Mouse (Mus musculus) midbrain, embryonic 14.5 days (tissue): ENCODE data around the gene Thada. TPM values are rescaled to one million over a fixed set of nuclear protein-coding genes. Genes with fewer than 3 reads are reported as not detected.

Experiments used
- ATAC-seq: fragments of 200-750 bp; cut with Nextera tagmentation; 2 replicates; pipeline ENCODE4 v1.8.0; 2017; ENCODE audit warnings: moderate number of reproducible peaks, moderate library complexity; ENCODE audit not compliant: low FRiP score, low TSS enrichment
- DNase-seq: peaks from one replicate; pipeline ENCODE4 v3.0.0-alpha.2; 2015
- H3K27ac ChIP-seq: fragments of 300-500 bp; sonication (generic); replicated peaks from 2 replicates; pipeline ENCODE4 v1.5.1; 2014; ENCODE audit warnings: mild to moderate bottlenecking, low read depth, low read length, moderate library complexity
- H3K27me3 ChIP-seq: fragments of 300-500 bp; sonication (generic); 2 replicates; pipeline ENCODE4 v1.6.1; 2014; ENCODE audit warnings: low read length, control low read depth, mixed read lengths; ENCODE audit not compliant: control insufficient read depth, insufficient read depth
- H3K36me3 ChIP-seq: fragments of 300-500 bp; sonication (generic); 2 replicates; pipeline ENCODE4 v1.6.1; 2014; ENCODE audit warnings: low read length, control low read depth; ENCODE audit not compliant: control insufficient read depth, insufficient read depth
- H3K4me1 ChIP-seq: fragments of 300-500 bp; sonication (generic); 2 replicates; pipeline ENCODE4 v1.6.1; 2014; ENCODE audit warnings: mild to moderate bottlenecking, antibody characterized with exemption, low read length, control low read depth; ENCODE audit not compliant: control insufficient read depth, insufficient read depth
- H3K4me2 ChIP-seq: fragments of 300-500 bp; sonication (generic); 2 replicates; pipeline ENCODE4 v1.6.1; 2014; ENCODE audit warnings: mild to moderate bottlenecking, low read length, moderate library complexity
- H3K4me3 ChIP-seq: fragments of 300-500 bp; sonication (generic); replicated peaks from 2 replicates; pipeline ENCODE4 v1.5.1; 2014; ENCODE audit warnings: low read depth, low read length
- H3K9ac ChIP-seq: fragments of 300-500 bp; sonication (generic); replicated peaks from 2 replicates; pipeline ENCODE4 v1.6.1; 2014; ENCODE audit warnings: mild to moderate bottlenecking, low read length, moderate library complexity
- H3K9me3 ChIP-seq: fragments of 300-500 bp; sonication (generic); 2 replicates; pipeline ENCODE4 v1.6.1; 2016; ENCODE audit warnings: low read length, control low read depth, mixed read lengths; ENCODE audit not compliant: control insufficient read depth
- WGBS: fragments of 180-500 bp; shearing (Covaris S2); extraction: QIAGEN DNeasy Blood & Tissue Kit; methylation state at CpG from one replicate; pipeline ENCODE4 v1.1.7; 2014; 5-methylcytosine and 5-hydroxymethylcytosine counted together
- polyA plus RNA-seq: library from polyadenylated mRNA; unstranded; fragments of >200 nt; fragmentation: Nextera tagmentation; extraction: Ambion mirVana; gene quantifications from 2 replicates; pipeline ENCODE4 v1.2.1, GENCODE M21; 2014

Thada gene
- polyA plus RNA-seq, 1 experiment from 2014 or later, result 9.5 TPM

DNA sequence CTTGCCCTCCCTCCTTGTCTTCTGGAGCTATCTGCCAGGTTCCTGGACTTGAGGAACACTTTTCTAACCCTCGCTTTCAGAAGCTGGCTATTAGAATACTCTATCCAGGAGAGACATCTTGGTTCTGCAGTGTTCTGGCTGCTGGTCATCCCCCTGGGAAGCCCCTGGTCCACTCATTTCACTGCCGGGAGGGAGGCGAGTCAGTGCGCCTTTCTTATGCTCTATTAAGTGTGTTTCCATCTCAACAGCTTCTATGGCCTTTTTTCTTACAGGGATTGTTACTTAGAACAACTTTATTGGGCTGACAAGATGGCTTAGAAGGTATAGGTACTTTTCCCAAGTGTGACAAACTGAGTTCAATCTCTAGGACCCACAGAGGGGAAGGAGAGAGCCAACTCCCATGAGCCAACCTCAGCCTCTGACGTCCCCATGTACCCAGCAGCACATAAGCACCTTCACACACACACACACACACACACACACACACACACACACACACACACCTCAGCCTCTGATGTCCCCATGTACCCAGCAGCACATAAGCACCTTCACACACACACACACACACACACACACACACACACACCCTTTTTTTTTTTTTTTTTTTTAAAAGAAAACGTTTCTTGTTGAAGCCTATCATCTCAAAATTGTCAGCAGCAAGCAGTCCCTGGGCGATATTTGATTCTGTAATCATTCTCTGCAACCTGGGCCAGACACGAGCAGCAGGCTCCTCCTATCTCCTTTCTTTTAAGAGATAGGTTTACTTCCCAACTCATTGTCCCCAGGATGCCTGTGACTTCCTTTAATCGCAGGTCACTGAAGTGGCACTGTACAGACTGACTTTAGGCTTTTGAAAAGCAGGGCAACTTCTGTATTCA lies 113.9 kb downstream of the Thada start:
- Histone ChIP-seq H3K9me3 (no peaks in the 10 kb centered on the region), H3K27ac (peak overlapping the region; percentile 52; the same call in 1 of the 2 replicates), H3K4me3 (no peak overlapping the region), H3K9ac (no peak overlapping the region), H3K4me1 (peaks cover 8% of the 10 kb centered on the region; the same call in 1 of the 2 replicates), H3K36me3 (no peaks in the 10 kb centered on the region), H3K27me3 (no peaks in the 10 kb centered on the region), H3K4me2 (no peak overlapping the region)
- ATAC-seq (no peak), DNase-seq (no peak)
- WGBS, result 79% methylated on average over 9 of the region's 9 CpGs

DNA sequence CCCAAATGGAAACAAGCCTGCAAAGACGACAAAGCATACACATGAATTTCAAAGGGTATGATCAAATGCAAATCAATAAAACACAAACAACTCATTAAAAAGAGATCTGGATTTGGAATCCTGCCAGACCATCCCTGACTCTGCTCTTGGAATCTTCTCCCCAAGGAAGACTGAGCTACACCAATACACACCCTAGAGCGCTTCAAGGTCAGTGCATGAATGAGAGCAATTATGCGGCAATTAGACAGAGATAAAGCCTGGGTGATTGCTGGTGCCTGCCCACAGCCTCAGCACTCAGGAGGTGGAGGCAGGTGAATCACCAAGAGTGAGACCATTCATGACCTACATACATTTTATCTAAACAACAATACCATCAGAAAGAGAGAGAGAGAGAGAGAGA lies 114.7 kb downstream of the Thada start:
- Histone ChIP-seq H3K4me3 (no peak overlapping the region), H3K4me2 (no peak overlapping the region), H3K27me3 (no peaks in the 10 kb centered on the region), H3K27ac (peak overlapping the region; percentile 52; the same call in 1 of the 2 replicates), H3K9ac (no peak overlapping the region), H3K36me3 (peaks cover under 1% of the 10 kb centered on the region; the same call in 1 of the 2 replicates), H3K9me3 (no peaks in the 10 kb centered on the region), H3K4me1 (peaks cover 8% of the 10 kb centered on the region; the same call in 1 of the 2 replicates)
- peak; percentile 72 for DNase-seq
- WGBS, result 51% methylated on average over 3 of the region's 3 CpGs
- ATAC-seq, result no peak

DNA sequence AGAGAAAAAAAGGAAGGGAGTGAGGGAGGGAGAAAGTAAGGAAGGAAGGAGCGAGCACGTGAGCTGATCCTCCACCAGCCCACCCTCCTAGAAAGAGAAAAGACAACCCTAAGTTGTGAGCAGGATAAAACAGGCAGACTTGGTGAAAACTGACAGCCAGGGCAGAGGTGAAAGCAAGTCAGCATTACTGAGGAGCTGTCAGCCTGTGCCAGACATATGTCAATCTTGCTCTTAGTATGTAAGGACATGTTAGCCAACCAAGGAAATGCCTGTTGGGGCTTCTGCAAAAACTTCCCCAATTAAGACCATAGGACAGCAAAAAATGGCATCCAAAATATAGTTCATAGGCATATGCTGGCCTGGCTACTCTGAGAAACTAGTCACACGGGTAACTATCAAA lies 117.1 kb downstream of the Thada start:
- no peak overlapping the region for H3K27ac ChIP-seq
- H3K4me3 ChIP-seq, result no peak overlapping the region
- no peak for DNase-seq
- ATAC-seq, result no peak
- no peaks in the 10 kb centered on the region for H3K9me3 ChIP-seq
- no peaks in the 10 kb centered on the region for H3K27me3 ChIP-seq
- peaks cover 8% of the 10 kb centered on the region; the same call in 1 of the 2 replicates for H3K4me1 ChIP-seq
- no peak overlapping the region for H3K4me2 ChIP-seq
- WGBS, result 92% methylated on average over 3 of the region's 3 CpGs
- peaks cover 5% of the 10 kb centered on the region; the same call in 1 of the 2 replicates for H3K36me3 ChIP-seq
- no peak overlapping the region for H3K9ac ChIP-seq

DNA sequence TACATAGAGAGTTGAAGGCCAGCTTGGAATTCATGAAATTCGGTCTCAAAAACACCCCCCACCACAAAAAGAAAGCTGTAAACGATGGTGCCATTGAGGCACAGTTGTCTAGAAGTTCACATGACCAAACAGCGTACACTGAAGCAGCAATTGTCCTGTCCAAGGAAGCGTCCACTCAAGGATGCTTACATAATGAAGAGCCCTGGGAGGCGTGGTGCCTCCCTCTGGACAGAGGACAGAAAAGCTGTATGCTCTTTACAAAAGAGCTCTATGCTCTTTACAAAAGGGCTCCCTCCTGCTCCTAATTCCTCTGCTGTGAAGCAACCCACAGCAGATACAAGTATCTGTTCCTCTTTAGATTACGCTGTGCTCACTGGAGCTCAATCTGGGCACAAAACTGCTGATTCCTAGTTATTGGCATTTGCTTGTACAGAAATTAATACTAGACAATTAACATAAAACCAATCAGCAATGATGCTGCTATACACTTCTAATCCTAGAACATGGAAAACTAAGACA lies 123.6 kb downstream of the Thada start:
- no peak for ATAC-seq
- Histone ChIP-seq H3K9ac (no peak overlapping the region), H3K4me1 (0 out of 2 replicates have a peak, but pooled peaks cover 4% of the 10 kb centered on the region), H3K9me3 (no peaks in the 10 kb centered on the region), H3K36me3 (peaks cover 5% of the 10 kb centered on the region; the same call in 1 of the 2 replicates), H3K4me2 (no peak overlapping the region), H3K27ac (no peak overlapping the region), H3K4me3 (no peak overlapping the region), H3K27me3 (no peaks in the 10 kb centered on the region)
- DNase-seq, result no peak
- WGBS, result 40% methylated on average over 6 of the region's 6 CpGs

DNA sequence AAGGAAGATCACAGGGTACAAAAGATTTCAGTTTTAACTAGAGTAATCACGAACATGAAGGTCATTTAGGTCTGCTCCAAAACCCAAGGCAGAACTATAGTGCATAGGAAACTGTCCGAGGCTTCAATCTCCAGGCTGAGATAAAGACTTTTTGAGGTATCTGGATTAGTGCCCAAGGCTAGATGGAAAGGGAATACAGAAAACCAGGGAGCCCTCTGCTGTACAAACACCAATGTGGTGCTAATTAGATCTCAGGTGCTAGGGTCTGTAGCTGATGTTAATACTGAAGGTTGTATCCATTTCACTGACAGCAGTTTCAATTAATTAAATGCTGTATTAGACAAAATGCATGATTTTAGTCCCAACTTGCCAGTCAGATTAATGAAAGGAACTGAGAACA lies 124.3 kb downstream of the Thada start:
- H3K27me3 ChIP-seq, result no peaks in the 10 kb centered on the region
- ATAC-seq (no peak), DNase-seq (no peak)
- no peak overlapping the region for H3K4me2 ChIP-seq
- no peak overlapping the region for H3K27ac ChIP-seq
- WGBS, result 79% methylated on average over 2 of the region's 2 CpGs
- H3K9me3 ChIP-seq, result no peaks in the 10 kb centered on the region
- no peak overlapping the region for H3K4me3 ChIP-seq
- H3K36me3 ChIP-seq, result peaks cover 5% of the 10 kb centered on the region; the same call in 1 of the 2 replicates
- H3K9ac ChIP-seq, result no peak overlapping the region
- 0 out of 2 replicates have a peak, but pooled peaks cover 4% of the 10 kb centered on the region for H3K4me1 ChIP-seq

GRCm38 (mm10) chr17:84340574-84340973 lies 125.4 kb downstream of the Thada start:
- Histone ChIP-seq H3K27me3 (no peaks in the 10 kb centered on the region), H3K4me1 (0 out of 2 replicates have a peak, but pooled peaks cover 4% of the 10 kb centered on the region), H3K4me2 (no peak overlapping the region), H3K36me3 (peaks cover 7% of the 10 kb centered on the region; the same call in 1 of the 2 replicates), H3K4me3 (no peak overlapping the region), H3K27ac (no peak overlapping the region), H3K9me3 (no peaks in the 10 kb centered on the region), H3K9ac (no peak overlapping the region)
- ATAC-seq, result no peak
- DNase-seq, result no peak
- WGBS, result 94% methylated on average over 3 of the region's 3 CpGs

GRCm38 (mm10) chr17:84335996-84336395 lies 130.0 kb downstream of the Thada start:
- Histone ChIP-seq H3K9me3 (no peaks in the 10 kb centered on the region), H3K27ac (no peak overlapping the region), H3K27me3 (no peaks in the 10 kb centered on the region), H3K36me3 (peaks cover 16% of the 10 kb centered on the region), H3K9ac (no peak overlapping the region), H3K4me1 (no peaks in the 10 kb centered on the region), H3K4me2 (no peak overlapping the region), H3K4me3 (no peak overlapping the region)
- ATAC-seq (no peak), DNase-seq (no peak)
- WGBS, result 74% methylated on average over 1 of the region's 1 CpGs

DNA sequence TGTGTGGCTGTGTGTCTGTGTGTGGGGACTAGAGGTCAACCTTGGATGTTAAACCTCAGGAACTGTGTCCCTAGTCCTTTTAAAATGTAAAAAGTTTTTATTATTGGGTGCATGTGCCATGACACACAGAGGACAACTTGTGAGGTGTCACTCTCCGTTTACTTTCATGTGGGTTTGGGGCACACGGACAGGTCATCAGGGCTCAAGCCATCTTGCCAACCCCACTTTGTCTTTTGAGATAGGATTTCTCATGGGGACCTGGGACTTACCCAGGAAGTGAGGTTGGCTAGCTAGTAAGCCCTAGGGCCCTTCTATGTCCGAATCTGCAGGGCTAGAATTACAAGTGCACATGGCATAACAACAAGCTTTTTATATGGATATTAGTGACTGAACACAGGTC lies 130.9 kb downstream of the Thada start:
- no peak for ATAC-seq
- Histone ChIP-seq H3K27me3 (no peaks in the 10 kb centered on the region), H3K9me3 (no peaks in the 10 kb centered on the region), H3K4me3 (no peak overlapping the region), H3K36me3 (peaks cover 16% of the 10 kb centered on the region), H3K4me1 (no peaks in the 10 kb centered on the region), H3K27ac (no peak overlapping the region), H3K4me2 (no peak overlapping the region), H3K9ac (no peak overlapping the region)
- 90% methylated on average over 3 of the region's 3 CpGs for WGBS
- no peak for DNase-seq
